In genomic region chr2:169632338-169633151, GRCm38 (mm10) we compare ENCODE assay signal across 10 mouse cellular contexts. TPM values are rescaled to one million over a fixed set of nuclear protein-coding genes. Genes with fewer than 3 reads are reported as not detected.
A peak's percentile ranks its signal among the peaks of the same experiment; 100 is the strongest.
DNase-seq lines count a peak whose midpoint lies in the region; ATAC-seq lines count a peak whose summit lies in the region.
"Had no signal": no experiment of that assay in that cellular context is flagged by ENCODE, and none has a peak within 500 bp of the region (broad histone marks: within the 10 kb centered on the region; RNA-seq: fewer than 3 reads in every experiment).

Gene Tshz2, plus strand, starts transcription at chr2:169633013.

- peaks cover 9% of the 10 kb centered on the region for H3K27me3 ChIP-seq in erythroblast, embryonic 14.5 days (ENCODE audit: control insufficient read depth)
- H3K27me3 ChIP-seq in intestine, embryonic 16.5 days (replicated peaks; ENCODE audit: control insufficient read depth, insufficient read depth, low read length) = no peaks in the 10 kb centered on the region
- H3K27me3 ChIP-seq in limb, embryonic 13.5 days = no peaks in the 10 kb centered on the region
- H3K27me3 ChIP-seq in midbrain, embryonic 15.5 days (replicated peaks) = no peaks in the 10 kb centered on the region

- H3K9ac ChIP-seq in intestine, embryonic 16.5 days (ENCODE audit: low read depth, low read length) = peak within 1 kb of the TSS; percentile 97
- peak within 1 kb of the TSS; percentile 95 for H3K9ac ChIP-seq in limb, embryonic 13.5 days
- H3K9ac ChIP-seq in midbrain, embryonic 15.5 days = peak within 1 kb of the TSS; percentile 67

- H3K4me1 ChIP-seq in erythroblast, embryonic 14.5 days (ENCODE audit: control insufficient read depth) = no peaks in the 10 kb centered on the region
- 0 out of 2 replicates have a peak, but pooled peaks cover 3% of the 10 kb centered on the region for H3K4me1 ChIP-seq in intestine, embryonic 16.5 days (ENCODE audit: control insufficient read depth, insufficient read depth, low read length)
- peaks cover 33% of the 10 kb centered on the region for H3K4me1 ChIP-seq in limb, embryonic 13.5 days
- peaks cover 29% of the 10 kb centered on the region for H3K4me1 ChIP-seq in midbrain, embryonic 15.5 days
- H3K4me1 ChIP-seq: megakaryocyte, embryonic 14.5 days had no signal

- H3K9me3 ChIP-seq in erythroblast, embryonic 14.5 days (ENCODE audit: control insufficient read depth, low read length) = peaks cover 2% of the 10 kb centered on the region; the same call in 1 of the 2 replicates
- no peaks in the 10 kb centered on the region for H3K9me3 ChIP-seq in intestine, embryonic 16.5 days (ENCODE audit: control insufficient read depth, low read length)
- H3K9me3 ChIP-seq in limb, embryonic 13.5 days = no peaks in the 10 kb centered on the region
- no peaks in the 10 kb centered on the region for H3K9me3 ChIP-seq in midbrain, embryonic 15.5 days

- peak within 1 kb of the TSS; percentile 96 for H3K27ac ChIP-seq in intestine, embryonic 16.5 days (ENCODE audit: low read length)
- peak within 1 kb of the TSS; percentile 81 for H3K27ac ChIP-seq in limb, embryonic 13.5 days
- peak within 1 kb of the TSS; percentile 75 for H3K27ac ChIP-seq in midbrain, embryonic 15.5 days

- WGBS in intestine, embryonic 16.5 days = under 1% methylated on average over 21 of the region's 22 CpGs
- 0% methylated on average over 19 of the region's 22 CpGs for WGBS in limb, embryonic 13.5 days
- 2% methylated on average over 21 of the region's 22 CpGs for WGBS in midbrain, embryonic 15.5 days

- H3K4me2 ChIP-seq in intestine, embryonic 16.5 days (ENCODE audit: low read depth, low read length) = peak within 1 kb of the TSS; percentile 87
- H3K4me2 ChIP-seq in limb, embryonic 13.5 days (replicated peaks) = peak within 1 kb of the TSS; percentile 93
- H3K4me2 ChIP-seq in midbrain, embryonic 15.5 days = peak within 1 kb of the TSS; percentile 97

- DNase-seq in embryo, embryonic 9.5 days (ENCODE audit: extremely low spot score) = peak; percentile 80
- peak; percentile 98 for DNase-seq in heart, adult 11 months
- peak; percentile 82 for DNase-seq in yolk sac, embryonic 10.5 days (ENCODE audit: low spot score)

- H3K4me3 ChIP-seq in erythroblast, embryonic 14.5 days (replicated peaks) = peak within 1 kb of the TSS; percentile 51
- H3K4me3 ChIP-seq in intestine, embryonic 16.5 days (ENCODE audit: low read length) = peak within 1 kb of the TSS; percentile 89
- peak within 1 kb of the TSS; percentile 72 for H3K4me3 ChIP-seq in limb, embryonic 13.5 days
- peak within 1 kb of the TSS; percentile 68 for H3K4me3 ChIP-seq in midbrain, embryonic 15.5 days

- ATAC-seq in erythroblast, adult 5-6 weeks (replicated peaks; ENCODE audit: low FRiP score, poor library complexity, severe bottlenecking) = no peak
- ATAC-seq in intestine, embryonic 16.5 days = peak; percentile 81
- peak; percentile 65 for ATAC-seq in limb, embryonic 13.5 days (ENCODE audit: low FRiP score, low read depth)
- ATAC-seq in midbrain, embryonic 15.5 days (replicated peaks) = peak; percentile 79

- no peaks in the 10 kb centered on the region for H3K36me3 ChIP-seq in erythroblast, embryonic 14.5 days (ENCODE audit: control insufficient read depth)
- no peaks in the 10 kb centered on the region for H3K36me3 ChIP-seq in intestine, embryonic 16.5 days (ENCODE audit: control insufficient read depth, insufficient read depth, low read length)
- no peaks in the 10 kb centered on the region for H3K36me3 ChIP-seq in limb, embryonic 13.5 days
- H3K36me3 ChIP-seq in midbrain, embryonic 15.5 days (replicated peaks) = no peaks in the 10 kb centered on the region

RNA-seq across cellular contexts. Expression of gene Tshz2, which starts in this region (rescaled TPM):
- polyA plus RNA-seq in erythroblast, embryonic 14.5 days (2012) = not detected in 2 replicates
- not detected in 2 replicates for total RNA-seq in erythroblast, adult 5-6 weeks (2015; ENCODE audit: low replicate concordance)
- total RNA-seq in erythroblast, adult 5-6 weeks (2017; ENCODE audit: low replicate concordance) = not detected in 2 replicates
- polyA plus RNA-seq in intestine, embryonic 16.5 days (2015; fragmentation: Nextera tagmentation; extraction: Ambion mirVana) = 12.7 and 14.0 TPM in 2 replicates
- polyA plus RNA-seq in limb, embryonic 13.5 days (2015; fragmentation: Nextera tagmentation; extraction: Ambion mirVana) = 14.5 and 16.1 TPM in 2 replicates
- polyA plus RNA-seq in midbrain, embryonic 15.5 days (2015; fragmentation: Nextera tagmentation; extraction: Ambion mirVana) = 18.1 and 22.7 TPM in 2 replicates
- polyA plus RNA-seq: C2C12 had no signal

Comparison
In these comparisons a context has a peak if more than half of its experiments do, and no peak if none do; other contexts are left out.
1. RNA of gene Tshz2 (polyA plus RNA-seq): 18.1 to 22.7 TPM in midbrain, embryonic 15.5 days, 14.5 to 16.1 TPM in limb, embryonic 13.5 days and 12.7 to 14.0 TPM in intestine, embryonic 16.5 days; not detected in erythroblast, embryonic 14.5 days; every median in the first group is over 10 times any median in the second.
2. Peak in every context shown above with its lines, with median percentiles within 50 percentile points of each other: H3K4me3 ChIP-seq, DNase-seq, H3K27ac ChIP-seq, H3K4me2 ChIP-seq and H3K9ac ChIP-seq.